Mouse (Mus musculus) effector memory CD4-positive, alpha-beta T cell, adult 7 months (primary cell): ENCODE data around the gene Usp15. TPM values are rescaled to one million over a fixed set of nuclear protein-coding genes. Genes with fewer than 3 reads are reported as not detected.

Source experiments
- polyA plus RNA-seq: library from polyadenylated mRNA; unstranded; fragments of 100-300 nt; shearing (Covaris generic); gene quantifications from one replicate; pipeline ENCODE4 v1.2.1, GENCODE M21; 2017

Usp15 gene
- polyA plus RNA-seq: 174 TPM

DNA sequence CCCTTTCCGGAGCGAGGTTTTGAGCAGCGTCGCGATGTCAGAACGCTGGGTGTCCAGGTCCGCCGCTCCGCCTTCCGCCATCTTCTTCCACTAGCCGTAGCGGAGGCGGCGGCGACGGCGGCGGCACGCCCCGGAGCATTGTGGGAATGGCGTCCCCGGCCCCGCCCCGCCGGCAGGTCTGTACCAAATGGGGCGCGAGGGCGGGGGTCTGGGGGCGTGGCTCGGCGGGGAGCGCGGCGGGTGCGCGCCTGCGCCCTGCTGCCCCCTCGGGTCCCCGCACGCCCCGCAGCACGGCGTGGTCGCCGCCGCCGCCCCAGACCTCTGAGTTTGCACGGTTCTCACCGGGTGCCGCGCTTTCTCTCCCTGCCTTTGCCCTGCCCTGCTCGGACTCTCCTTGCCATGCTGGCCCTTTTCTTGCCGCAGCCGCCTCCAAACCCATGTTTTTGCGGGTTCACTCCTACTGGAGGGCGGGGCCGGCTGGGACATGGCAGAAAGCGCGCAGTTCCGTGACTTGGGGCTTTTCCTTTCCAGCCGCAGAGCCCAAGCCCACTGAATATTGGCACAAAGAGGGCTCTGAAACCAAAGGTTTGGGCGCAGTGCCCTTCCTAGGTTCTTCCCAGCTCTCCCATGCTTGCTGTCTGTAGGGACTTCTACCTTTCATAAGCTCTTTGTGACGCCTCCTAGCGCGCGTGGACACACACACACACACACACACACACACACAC, at the start of gene Usp15:
Gene Usp15 (minus strand): TSS at position 161 of the 725 bp plus-strand sequence.

GRCm38 (mm10) chr10:123076245-123077023, 120.4 kb downstream of the Usp15 start, which contains the start of gene Mon2:
TSS of gene Mon2 (minus strand) at chr10:123076505.

Other genes with a start within 250 kb of the Usp15 start
- 13.2 TPM for gene Mon2, start 120.5 kb downstream of the Usp15 start, polyA plus RNA-seq
- gene Fam19a2, start 67.0 kb upstream of the Usp15 start, polyA plus RNA-seq: 0.23 TPM